Mouse (Mus musculus) myocyte (in vitro differentiated cells): Measurements from ENCODE around the gene Irx5.

Source experiments
- CEBPB ChIP-seq: IDR thresholded peaks from 2 replicates; pipeline ENCODE4 v1.6.1; 2011; ENCODE audit warnings: mild to moderate bottlenecking, moderate library complexity; ENCODE audit not compliant: poor library complexity, insufficient read depth, severe bottlenecking
- E2F4 ChIP-seq: IDR thresholded peaks from one replicate; pipeline ENCODE4 v1.6.1; 2011; ENCODE audit warnings: mild to moderate bottlenecking, control low read depth, moderate library complexity; ENCODE audit not compliant: insufficient read depth
- MAX ChIP-seq: IDR thresholded peaks from one replicate; pipeline ENCODE4 v1.6.1; 2011; ENCODE audit warnings: low read depth, mild to moderate bottlenecking, control low read depth
- MYOD1 ChIP-seq, 3 experiments: IDR thresholded peaks; one replicate each; pipeline ENCODE4 v1.6.1; 2011; ENCODE audit warnings: control low read depth in 2 of 3, low read depth in 2 of 3, mild to moderate bottlenecking in 2 of 3, moderate library complexity in 1 of 3; ENCODE audit not compliant: insufficient read length in 2 of 3, control insufficient read depth in 1 of 3
- POLR2A ChIP-seq: IDR thresholded peaks from one replicate; pipeline ENCODE4 v1.6.1; 2011; ENCODE audit warnings: low read depth, mild to moderate bottlenecking, control low read depth, moderate library complexity; ENCODE audit not compliant: insufficient read length
- REST ChIP-seq: IDR thresholded peaks from one replicate; pipeline ENCODE4 v1.6.1; 2011; ENCODE audit warnings: mild to moderate bottlenecking, control low read depth, moderate library complexity; ENCODE audit not compliant: insufficient read depth, insufficient read length
- SRF ChIP-seq: IDR thresholded peaks from one replicate; pipeline ENCODE4 v1.6.1; 2011; ENCODE audit warnings: low read depth; ENCODE audit not compliant: control insufficient read depth, insufficient read length
- TCF12 ChIP-seq: IDR thresholded peaks from one replicate; pipeline ENCODE4 v1.6.1; 2011; ENCODE audit warnings: mild to moderate bottlenecking, control low read depth; ENCODE audit not compliant: poor library complexity, insufficient read depth, severe bottlenecking
- TCF3 ChIP-seq: IDR thresholded peaks from one replicate; pipeline ENCODE4 v1.6.1; 2011; ENCODE audit warnings: low read depth, control low read depth; ENCODE audit not compliant: insufficient read length
- USF1 ChIP-seq: IDR thresholded peaks from one replicate; pipeline ENCODE4 v1.6.1; 2011; ENCODE audit warnings: low read depth, mild to moderate bottlenecking, control low read depth, moderate library complexity

DNA sequence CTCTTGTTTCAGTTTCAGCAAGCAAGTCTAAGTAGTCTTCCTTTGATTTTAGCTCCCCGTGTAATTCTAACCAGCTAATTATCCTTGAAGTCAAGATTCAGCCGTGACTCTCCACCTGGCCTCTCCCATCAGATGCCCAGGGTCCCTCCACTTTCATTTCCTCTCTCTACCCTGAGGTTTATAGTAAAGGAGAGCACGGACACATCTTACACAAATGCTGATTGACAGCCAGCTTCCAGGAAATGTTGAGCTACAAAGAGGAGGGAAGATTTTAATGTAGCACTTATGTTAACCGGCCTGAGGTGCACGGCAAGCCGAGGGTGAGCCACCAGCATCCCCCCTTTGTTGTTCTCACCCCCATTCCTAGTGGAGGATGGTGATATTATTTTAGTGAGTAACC is 4.0 kb upstream of the Irx5 start:
- TF ChIP-seq MAX: no peak
- no peak for TF ChIP-seq USF1
- no peak for TF ChIP-seq POLR2A
- TF ChIP-seq CEBPB: no peak
- TF ChIP-seq TCF12: no peak
- TF ChIP-seq TCF3: no peak
- TF ChIP-seq REST: no peak
- TF ChIP-seq E2F4: no peak
- TF ChIP-seq MYOD1 (IDR thresholded peaks at IDR 0.05; ENCODE audit: control insufficient read depth in 1 of 3, insufficient read length in 2 of 3, low read depth in 2 of 3): peak in 1 of 3 experiments; percentile 5
- TF ChIP-seq SRF: no peak
